Mouse (Mus musculus) forebrain, embryonic 14.5 days (tissue): ENCODE measurements at regions not wholly inside any gene's neighbourhood (a gene's known extent, or its start where the extent isn't known, plus 50 kb on each side); places are given as distances from the start of the nearest gene placed in this dataset.

Experiments
- ATAC-seq: fragments of 200-750 bp; cut with Nextera tagmentation; 2 replicates; pipeline ENCODE4 v1.8.0; 2017; ENCODE audit warnings: mild to moderate bottlenecking, moderate library complexity
- DNase-seq: peaks from one replicate; pipeline ENCODE4 v3.0.0-alpha.2; 2015; ENCODE audit warnings: low spot score
- H3K27ac ChIP-seq: fragments of 300-500 bp; sonication (generic); 2 replicates; pipeline ENCODE4 v1.5.1; 2014; ENCODE audit warnings: low read depth, mild to moderate bottlenecking, control low read depth, low read length, moderate library complexity
- H3K27me3 ChIP-seq: fragments of 300-500 bp; sonication (generic); replicated peaks from 2 replicates; pipeline ENCODE4 v1.6.1; 2014; ENCODE audit warnings: low read length, control low read depth, mixed read lengths; ENCODE audit not compliant: control insufficient read depth, insufficient read depth
- H3K36me3 ChIP-seq: fragments of 300-500 bp; sonication (generic); 2 replicates; pipeline ENCODE4 v1.6.1; 2014; ENCODE audit warnings: low read length, control low read depth; ENCODE audit not compliant: control insufficient read depth, insufficient read depth
- H3K4me1 ChIP-seq: fragments of 300-500 bp; sonication (generic); 2 replicates; pipeline ENCODE4 v1.6.1; 2014; ENCODE audit warnings: antibody characterized with exemption, low read length, control low read depth; ENCODE audit not compliant: control insufficient read depth, insufficient read depth
- H3K4me2 ChIP-seq: fragments of 300-500 bp; sonication (generic); 2 replicates; pipeline ENCODE4 v1.6.1; 2014; ENCODE audit warnings: mild to moderate bottlenecking, control low read depth, low read length
- H3K4me3 ChIP-seq: fragments of 300-500 bp; sonication (generic); 2 replicates; pipeline ENCODE4 v1.5.1; 2014; ENCODE audit warnings: low read depth, low read length, control low read depth
- H3K9ac ChIP-seq: fragments of 300-500 bp; sonication (generic); 2 replicates; pipeline ENCODE4 v1.6.1; 2014; ENCODE audit warnings: mild to moderate bottlenecking, low read length, control low read depth, moderate library complexity
- H3K9me3 ChIP-seq: fragments of 300-500 bp; sonication (generic); replicated peaks from 2 replicates; pipeline ENCODE4 v1.6.1; 2016; ENCODE audit warnings: low read length, control low read depth, mixed read lengths; ENCODE audit not compliant: control insufficient read depth
- WGBS: fragments of 180-500 bp; shearing (Covaris S2); extraction: QIAGEN DNeasy Blood & Tissue Kit; methylation state at CpG from one replicate; pipeline ENCODE4 v1.1.7; 2014; 5-methylcytosine and 5-hydroxymethylcytosine counted together

- Histone ChIP-seq H3K36me3 (no peaks in the 10 kb centered on the region), H3K9ac (no peak overlapping the region), H3K27ac (no peak overlapping the region), H3K4me2 (no peak overlapping the region), H3K4me3 (no peak overlapping the region), H3K4me1 (no peaks in the 10 kb centered on the region), H3K27me3 (no peaks in the 10 kb centered on the region), H3K9me3 (no peaks in the 10 kb centered on the region)
- WGBS = 36% methylated on average over 4 of the region's 4 CpGs
- ATAC-seq (no peak), DNase-seq (no peak)
Observed at GRCm38 (mm10) chr6:147371737-147372136, 103.9 kb upstream of the Ccdc91 start.

- H3K4me2 ChIP-seq = no peak overlapping the region
- no peaks in the 10 kb centered on the region for H3K27me3 ChIP-seq
- H3K4me1 ChIP-seq = no peaks in the 10 kb centered on the region
- H3K27ac ChIP-seq = no peak overlapping the region
- H3K9ac ChIP-seq = no peak overlapping the region
- no peak overlapping the region for H3K4me3 ChIP-seq
- no peaks in the 10 kb centered on the region for H3K36me3 ChIP-seq
- H3K9me3 ChIP-seq = no peaks in the 10 kb centered on the region
- DNase-seq (no peak), ATAC-seq (no peak)
- WGBS = 87% methylated on average over 3 of the region's 3 CpGs
Observed at GRCm38 (mm10) chr6:147371336-147371735, 104.3 kb upstream of the Ccdc91 start.

GRCm38 (mm10) chr6:147362842-147363241, 98.9 kb upstream of the Pthlh start:
- 92% methylated on average over 6 of the region's 6 CpGs for whole genome bisulfite sequencing
- H3K27me3 ChIP-seq = no peaks in the 10 kb centered on the region
- no peak overlapping the region for H3K9ac ChIP-seq

GRCm38 (mm10) chr6:147357031-147357430, 93.0 kb upstream of the Pthlh start:
- H3K4me1 ChIP-seq = no peaks in the 10 kb centered on the region
- H3K27ac ChIP-seq = no peak overlapping the region
- DNase-seq = no peak
- H3K27me3 ChIP-seq = no peaks in the 10 kb centered on the region
- ATAC-seq = no peak
- H3K9me3 ChIP-seq = no peaks in the 10 kb centered on the region
- H3K4me2 ChIP-seq = no peak overlapping the region
- H3K36me3 ChIP-seq = no peaks in the 10 kb centered on the region
- no peak overlapping the region for H3K4me3 ChIP-seq
- H3K9ac ChIP-seq = no peak overlapping the region
- 84% methylated on average over 2 of the region's 2 CpGs for WGBS

More at GRCm38 (mm10) chr6:147362842-147363241, 98.9 kb upstream of the Pthlh start:
- no peak for ATAC-seq
- no peak overlapping the region for H3K4me2 ChIP-seq
- H3K36me3 ChIP-seq = no peaks in the 10 kb centered on the region
- H3K9me3 ChIP-seq = no peaks in the 10 kb centered on the region
- no peak overlapping the region for H3K27ac ChIP-seq
- no peak overlapping the region for H3K4me3 ChIP-seq
- H3K4me1 ChIP-seq = no peaks in the 10 kb centered on the region
- DNase-seq = no peak

- ATAC-seq (no peak), DNase-seq (no peak)
- Histone ChIP-seq H3K27me3 (no peaks in the 10 kb centered on the region), H3K9ac (no peak overlapping the region), H3K4me2 (no peak overlapping the region), H3K4me1 (no peaks in the 10 kb centered on the region), H3K27ac (no peak overlapping the region), H3K4me3 (no peak overlapping the region), H3K36me3 (no peaks in the 10 kb centered on the region), H3K9me3 (no peaks in the 10 kb centered on the region)
- 88% methylated on average over 5 of the region's 5 CpGs for WGBS
Observed at GRCm38 (mm10) chr6:147356570-147356969, 92.6 kb upstream of the Pthlh start.

GRCm38 (mm10) chr6:147349566-147350237, 85.7 kb upstream of the Pthlh start:
- 79% methylated on average over 4 of the region's 4 CpGs for WGBS

GRCm38 (mm10) chr6:147348621-147349020, 84.6 kb upstream of the Pthlh start:
- H3K9ac ChIP-seq = no peak overlapping the region
- H3K9me3 ChIP-seq = no peaks in the 10 kb centered on the region
- DNase-seq (no peak), ATAC-seq (no peak)
- H3K4me1 ChIP-seq = no peaks in the 10 kb centered on the region
- H3K27me3 ChIP-seq = no peaks in the 10 kb centered on the region
- H3K27ac ChIP-seq = no peak overlapping the region
- no peak overlapping the region for H3K4me2 ChIP-seq
- no peak overlapping the region for H3K4me3 ChIP-seq
- 65% methylated on average over 3 of the region's 3 CpGs for WGBS
- H3K36me3 ChIP-seq = no peaks in the 10 kb centered on the region

More at GRCm38 (mm10) chr6:147349566-147350237, 85.7 kb upstream of the Pthlh start:
- no peak overlapping the region for H3K4me3 ChIP-seq
- H3K4me1 ChIP-seq = no peaks in the 10 kb centered on the region
- H3K27ac ChIP-seq = no peak overlapping the region
- H3K9ac ChIP-seq = no peak overlapping the region
- no peaks in the 10 kb centered on the region for H3K9me3 ChIP-seq
- no peaks in the 10 kb centered on the region for H3K36me3 ChIP-seq
- H3K4me2 ChIP-seq = no peak overlapping the region
- ATAC-seq = no peak
- no peaks in the 10 kb centered on the region for H3K27me3 ChIP-seq
- DNase-seq = no peak

GRCm38 (mm10) chr6:147341042-147341441, 77.1 kb upstream of the Pthlh start:
- 63% methylated on average over 1 of the region's 1 CpGs for WGBS
- no peak for ATAC-seq
- no peaks in the 10 kb centered on the region for H3K27me3 ChIP-seq
- H3K36me3 ChIP-seq = no peaks in the 10 kb centered on the region
- H3K4me3 ChIP-seq = no peak overlapping the region
- no peaks in the 10 kb centered on the region for H3K9me3 ChIP-seq
- H3K4me1 ChIP-seq = no peaks in the 10 kb centered on the region
- H3K4me2 ChIP-seq = no peak overlapping the region
- no peak overlapping the region for H3K27ac ChIP-seq
- H3K9ac ChIP-seq = no peak overlapping the region
- no peak for DNase-seq

GRCm38 (mm10) chr6:147332976-147333375, 69.0 kb upstream of the Pthlh start:
- no peaks in the 10 kb centered on the region for H3K36me3 ChIP-seq
- no peaks in the 10 kb centered on the region for H3K27me3 ChIP-seq
- H3K4me1 ChIP-seq = no peaks in the 10 kb centered on the region
- H3K9ac ChIP-seq = no peak overlapping the region
- ATAC-seq (no peak), DNase-seq (no peak)
- no peaks in the 10 kb centered on the region for H3K9me3 ChIP-seq
- no peak overlapping the region for H3K4me2 ChIP-seq
- 90% methylated on average over 7 of the region's 7 CpGs for WGBS
- no peak overlapping the region for H3K27ac ChIP-seq
- no peak overlapping the region for H3K4me3 ChIP-seq
